Mouse (Mus musculus): ENCODE measurements around the gene Erg.

Erg gene

GRCm38 (mm10) chr16:95475041-95475440, 111.4 kb downstream of the Erg start:
- no peak for DNase-seq

- DNase-seq = no peak
Measured at GRCm38 (mm10) chr16:95473946-95474345, 112.4 kb downstream of the Erg start.

GRCm38 (mm10) chr16:95472771-95473170, 113.6 kb downstream of the Erg start:
- DNase-seq = no peak

DNA sequence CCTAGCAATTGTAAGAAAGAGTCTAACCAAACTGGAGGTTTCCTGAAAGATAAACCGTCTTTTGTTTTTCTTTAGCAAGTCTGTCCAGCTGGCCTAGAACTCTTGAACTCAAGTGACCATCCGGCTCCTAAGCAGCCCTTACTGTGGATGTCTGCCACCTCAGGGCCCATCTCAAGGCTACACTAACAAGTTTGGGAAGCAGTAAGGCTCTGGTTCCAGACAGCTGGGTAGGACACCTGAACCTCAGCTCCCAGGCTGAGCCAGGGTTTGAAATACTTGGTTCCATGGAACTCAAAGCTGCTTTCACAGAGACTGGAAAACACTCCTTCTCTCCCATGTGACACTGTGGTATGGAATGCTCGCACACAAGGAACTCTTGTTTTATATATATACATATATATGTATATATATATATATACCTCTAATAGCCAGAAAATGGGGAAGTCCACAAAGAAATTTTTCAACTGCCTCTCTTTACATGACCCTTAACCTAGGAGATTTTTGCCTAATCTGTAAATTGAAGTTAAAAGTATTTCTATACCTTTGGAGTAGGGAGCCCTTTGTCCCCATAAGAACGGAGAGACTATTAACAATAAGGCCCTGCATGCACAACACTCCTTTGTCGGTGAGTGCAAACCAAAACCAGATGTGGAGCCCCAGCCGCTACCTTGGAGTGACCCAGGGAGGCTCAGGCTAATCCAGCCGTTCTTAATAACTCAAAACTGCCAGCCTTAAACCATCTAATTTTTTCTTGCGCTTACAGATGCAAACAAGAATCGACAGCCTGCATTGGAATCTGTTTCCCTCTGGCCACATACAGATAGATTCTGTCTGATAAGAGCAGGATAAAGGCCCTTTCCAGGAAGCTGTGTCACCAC, 116.9 kb downstream of the Erg start:
- no peak for DNase-seq

DNA sequence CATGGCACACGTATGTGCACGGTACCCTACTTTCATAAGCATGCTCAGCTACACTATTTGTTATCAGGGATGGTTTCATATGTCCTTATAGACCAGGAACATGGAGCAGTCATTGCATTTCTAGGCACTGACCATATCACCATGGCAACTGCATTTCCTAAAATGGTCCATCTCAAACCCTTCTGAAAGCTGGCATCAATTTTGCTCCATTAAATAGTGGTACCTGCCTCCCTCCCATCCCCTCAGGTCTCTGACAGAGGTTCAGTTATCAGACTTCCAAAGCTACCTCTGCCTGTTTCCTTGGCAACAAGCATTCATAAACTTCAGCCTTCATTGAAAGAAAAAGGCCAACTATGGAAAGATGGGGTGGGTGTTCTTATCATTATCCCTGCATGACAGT, 118.5 kb downstream of the Erg start:
- no peak for DNase-seq

GRCm38 (mm10) chr16:95466548-95466947, 119.8 kb downstream of the Erg start:
- no peak for DNase-seq

DNA sequence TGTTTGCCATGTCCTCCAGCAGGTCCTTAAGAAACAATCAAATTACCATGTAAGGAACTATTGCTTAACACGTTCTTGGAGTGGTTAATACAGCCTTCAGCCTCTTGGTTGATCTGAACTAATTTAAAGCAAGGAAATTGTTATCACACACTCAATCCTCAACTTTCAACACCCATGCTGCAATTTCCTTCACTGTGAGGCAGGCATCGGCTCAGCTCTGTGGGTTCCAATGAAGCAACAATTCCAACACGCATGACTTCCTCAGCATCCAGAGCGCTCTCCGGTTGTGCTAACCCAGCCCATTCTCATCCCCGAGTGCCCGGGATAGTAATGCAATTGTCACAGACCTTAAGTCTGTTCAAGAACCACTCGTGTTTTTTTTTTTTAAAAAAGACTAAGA, 121.8 kb downstream of the Erg start:
- DNase-seq = no peak

GRCm38 (mm10) chr16:95463796-95464195, 122.6 kb downstream of the Erg start:
- no peak for DNase-seq

GRCm38 (mm10) chr16:95461941-95462340, 124.5 kb downstream of the Erg start:
- no peak for DNase-seq

GRCm38 (mm10) chr16:95460336-95460735, 126.1 kb downstream of the Erg start:
- no peak for DNase-seq

DNA sequence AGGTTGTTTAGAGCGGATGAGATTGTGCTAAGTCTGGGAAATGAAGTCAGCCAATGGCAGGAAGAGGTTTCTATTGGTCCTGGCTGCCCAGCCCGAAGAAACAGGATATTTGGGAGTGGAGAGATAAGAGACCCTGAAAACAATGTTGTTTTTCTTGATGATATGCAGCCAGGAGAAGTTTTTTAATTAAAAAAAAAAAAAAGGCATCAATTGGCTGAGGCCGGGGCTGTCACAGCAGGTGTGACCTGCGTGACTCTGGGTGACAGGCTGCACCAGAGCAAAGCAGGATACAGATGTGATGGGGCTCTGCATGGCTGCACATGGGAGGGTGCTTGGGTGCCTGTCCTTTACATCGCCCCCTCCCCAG, 127.1 kb downstream of the Erg start:
- DNase-seq = no peak

- no peak for DNase-seq
Measured at GRCm38 (mm10) chr16:95458590-95459324, 127.6 kb downstream of the Erg start.

DNA sequence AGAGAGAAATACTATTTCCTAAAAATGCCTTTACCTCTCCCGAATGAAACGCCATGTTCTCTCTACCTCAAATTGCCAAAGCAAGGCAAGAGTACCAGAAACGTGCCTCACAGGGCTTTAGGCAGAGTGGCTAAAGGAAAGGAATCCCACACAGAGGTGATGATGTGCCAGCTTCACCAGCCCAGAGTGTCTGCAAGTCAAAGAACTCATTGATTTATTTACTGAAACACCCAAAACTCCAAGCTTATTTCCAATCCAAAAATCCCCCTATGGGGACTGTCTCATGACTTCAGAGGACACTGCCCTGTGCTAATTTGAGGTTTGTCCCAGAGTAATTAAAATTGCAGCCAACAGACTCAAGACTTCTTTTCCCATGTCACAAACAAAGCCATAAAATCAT, 129.4 kb downstream of the Erg start:
- DNase-seq = no peak

GRCm38 (mm10) chr16:95455896-95456295, 130.5 kb downstream of the Erg start:
- no peak for DNase-seq

GRCm38 (mm10) chr16:95455461-95455860, 130.9 kb downstream of the Erg start:
- no peak for DNase-seq

- DNase-seq = no peak
Measured at GRCm38 (mm10) chr16:95452411-95452810, 134.0 kb downstream of the Erg start.

- DNase-seq = no peak
Measured at GRCm38 (mm10) chr16:95449361-95449725, 137.1 kb downstream of the Erg start.

GRCm38 (mm10) chr16:95448643-95449360, 137.6 kb downstream of the Erg start:
- DNase-seq = no peak

DNA sequence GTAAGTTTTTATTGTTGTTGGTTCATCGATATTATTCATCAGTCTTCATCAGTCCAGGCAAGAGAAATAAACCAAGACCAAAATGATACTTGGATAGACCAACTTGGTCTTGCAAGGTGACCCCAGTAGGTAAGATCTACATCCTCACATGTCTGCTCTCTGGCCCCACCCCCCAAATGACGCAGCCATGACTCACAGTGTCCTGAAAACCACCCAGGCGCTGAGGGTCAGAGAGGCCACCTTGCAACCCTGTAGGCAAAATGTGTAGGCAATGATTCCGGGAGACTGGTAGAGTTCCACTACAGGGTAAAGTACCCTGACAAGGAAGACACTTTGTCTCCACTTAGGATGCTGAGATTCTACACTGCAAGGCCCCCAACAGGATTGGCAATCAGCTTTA, 138.5 kb downstream of the Erg start:
- no peak for DNase-seq

DNA sequence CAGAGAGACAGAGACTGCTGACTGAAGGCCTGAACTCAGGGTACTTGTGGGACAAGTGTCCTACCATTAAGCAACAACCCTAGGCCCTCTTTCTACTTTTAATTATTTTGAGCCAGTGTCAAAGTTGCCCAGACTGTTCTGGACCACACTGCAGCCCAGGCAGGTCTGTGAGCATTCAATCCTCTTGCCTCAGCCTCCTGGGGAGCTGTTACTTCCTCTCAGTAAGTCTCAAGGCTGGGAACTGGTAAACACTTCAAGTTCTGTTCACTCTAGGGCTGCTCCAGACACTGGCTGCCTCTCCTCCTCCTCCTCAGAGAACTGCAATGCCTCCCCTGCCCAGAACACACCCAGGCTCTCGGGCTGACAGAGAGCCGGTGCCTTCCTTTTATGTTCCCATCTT, 140.0 kb downstream of the Erg start:
- DNase-seq = no peak

- no peak for DNase-seq
Measured at GRCm38 (mm10) chr16:95442023-95442422, 144.4 kb downstream of the Erg start.

DNA sequence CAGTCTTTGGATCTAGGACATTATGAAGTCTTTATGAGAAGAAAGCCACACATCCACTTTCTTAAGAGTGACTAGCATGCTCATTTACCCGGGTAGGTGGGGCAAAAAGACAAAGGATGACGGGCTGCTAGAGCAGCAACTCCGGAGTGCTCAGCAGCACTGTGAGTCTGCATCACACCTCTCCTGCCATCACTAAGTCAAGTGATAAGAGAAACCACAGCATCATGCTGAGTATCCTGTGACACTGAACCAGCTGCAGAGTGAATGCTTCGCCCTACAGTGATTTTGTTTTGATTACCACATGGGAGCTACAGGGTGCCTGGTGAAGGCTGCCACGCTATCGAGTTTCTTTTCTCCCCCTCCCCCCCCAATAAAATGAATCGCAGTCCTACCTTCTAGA, 145.2 kb downstream of the Erg start:
- DNase-seq = no peak

GRCm38 (mm10) chr16:95440334-95440733, 146.1 kb downstream of the Erg start:
- DNase-seq = peak; percentile 42

GRCm38 (mm10) chr16:95439794-95440193, 146.6 kb downstream of the Erg start:
- no peak for DNase-seq
